Mouse (Mus musculus) brain, adult 2 months (tissue): ENCODE results near the gene Ica1l.
"Not testable (repeated sequence)": the region's sequence is repeated elsewhere in the genome, so short reads cannot be mapped to it uniquely, and the experiment has no call there.

Experiments used
- DNase-seq: peaks from one replicate; pipeline ENCODE4 v3.0.0; 2011; ENCODE audit warnings: low read depth, low spot score

The Ica1l gene

DNA sequence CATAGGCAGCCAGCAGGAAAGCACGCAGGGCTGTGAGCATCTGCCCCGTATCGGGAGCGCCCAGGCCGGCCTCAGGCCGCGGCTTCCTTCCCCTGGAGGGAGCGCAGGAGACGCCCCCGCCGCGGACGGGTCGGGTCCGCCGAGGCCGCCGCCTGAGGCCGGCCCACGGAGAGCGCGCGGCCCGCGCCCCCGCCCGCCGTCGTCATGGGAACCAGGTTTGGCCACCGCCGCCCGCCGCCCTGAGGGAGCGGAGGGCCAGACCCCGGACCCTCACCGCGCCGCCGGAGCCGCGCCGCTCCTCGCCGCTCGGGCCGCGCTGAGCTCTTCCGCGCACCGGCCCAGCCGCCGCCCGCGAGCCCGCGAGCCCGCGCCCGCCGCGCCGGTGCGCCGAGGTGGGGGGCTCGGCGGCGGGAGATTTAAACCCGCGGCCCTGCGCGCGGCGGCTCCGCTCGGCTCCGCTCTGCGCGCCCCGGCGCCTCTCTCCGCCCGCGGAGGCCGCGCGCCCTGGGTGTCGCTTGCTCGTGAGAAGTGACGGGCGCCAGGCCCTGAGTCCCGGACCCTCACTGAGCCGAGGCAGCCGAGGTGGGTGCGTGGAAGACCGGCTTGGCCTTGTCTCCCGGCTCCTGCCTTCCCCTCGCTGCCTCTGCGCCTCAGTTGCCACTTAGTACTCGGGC, at the start of gene Ica1l:
Ica1l (minus strand) TSS at position 389 of the 674 bp plus-strand sequence.
- peak; percentile 61 for DNase-seq

DNA sequence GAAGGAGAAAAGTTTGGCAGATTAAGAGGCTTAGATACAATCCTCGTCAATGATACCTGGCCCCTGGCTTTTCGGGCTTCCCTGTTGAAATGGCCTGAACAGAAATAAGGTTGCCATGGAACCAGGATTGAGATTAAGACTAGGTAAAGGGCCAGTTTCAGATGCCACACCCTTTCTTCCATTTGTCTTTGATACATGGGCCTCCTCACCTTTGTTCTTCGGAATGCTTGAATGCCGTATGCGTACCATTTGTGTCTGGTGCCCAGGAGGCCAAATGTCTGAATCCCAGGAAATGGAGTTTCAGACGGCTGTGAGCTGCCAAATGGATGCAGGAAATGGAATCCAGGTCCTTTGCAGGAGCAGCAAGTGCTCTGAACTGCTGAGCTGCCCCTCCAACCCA, 33.4 kb upstream of the Ica1l start:
- no peak for DNase-seq

DNA sequence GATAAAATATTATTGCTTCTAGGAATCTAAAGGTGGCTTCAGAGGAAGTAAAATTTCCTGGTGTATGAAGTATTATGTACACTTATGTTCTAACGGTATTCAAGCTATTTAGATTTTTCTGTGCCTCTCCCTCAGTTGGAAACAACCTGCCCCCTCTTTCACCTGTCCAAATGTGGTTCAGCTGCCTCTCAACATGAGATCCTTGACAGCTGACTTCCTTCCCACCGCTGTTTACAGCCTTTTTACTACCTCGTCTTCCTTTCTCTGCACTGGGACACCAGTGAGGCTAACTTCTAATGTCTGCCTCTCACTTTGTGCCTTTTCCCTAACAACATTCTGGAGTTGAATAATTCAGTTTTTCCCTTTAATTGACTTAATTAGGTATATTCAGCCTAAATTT, 32.6 kb upstream of the Ica1l start:
- DNase-seq: no peak

DNA sequence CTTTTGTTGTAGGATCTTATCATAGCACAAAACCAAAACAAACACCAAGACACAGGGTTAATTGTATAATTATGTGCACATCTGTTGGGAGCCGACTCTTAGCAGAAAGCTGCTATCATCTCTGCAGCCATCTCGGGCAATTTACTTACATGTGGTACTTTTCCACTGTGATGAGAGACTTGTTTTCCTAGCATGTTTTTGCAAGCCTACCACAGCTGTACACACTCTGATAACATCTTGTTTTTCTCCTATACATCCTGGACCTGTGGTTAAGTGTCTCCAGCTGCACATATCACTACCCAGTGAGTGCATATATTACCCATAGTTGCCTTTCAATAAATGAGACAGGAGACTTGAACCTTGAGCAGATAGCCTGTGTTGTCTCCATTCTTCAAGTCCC, 32.0 kb upstream of the Ica1l start:
- DNase-seq: no peak

DNA sequence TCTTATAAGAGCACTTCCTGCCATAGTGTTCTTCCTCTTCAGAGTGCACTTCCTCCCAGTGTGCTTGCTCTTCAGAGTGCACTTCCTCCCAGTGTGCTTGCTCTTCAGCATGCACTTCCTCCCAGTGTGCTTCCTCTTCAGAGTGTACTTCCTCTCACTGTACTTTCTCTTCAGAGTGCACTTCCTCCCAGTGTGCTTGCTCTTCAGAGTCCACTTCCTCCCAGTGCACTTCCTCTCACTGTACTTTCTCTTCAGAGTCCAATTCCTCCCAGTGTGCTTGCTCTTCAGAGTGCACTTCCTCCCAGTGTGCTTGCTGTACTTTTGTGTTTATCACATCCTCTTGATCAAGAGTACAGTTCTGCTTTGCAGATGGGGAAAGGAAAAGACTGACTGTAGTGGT, 27.7 kb upstream of the Ica1l start:
- DNase-seq: not testable (repeated sequence)

DNA sequence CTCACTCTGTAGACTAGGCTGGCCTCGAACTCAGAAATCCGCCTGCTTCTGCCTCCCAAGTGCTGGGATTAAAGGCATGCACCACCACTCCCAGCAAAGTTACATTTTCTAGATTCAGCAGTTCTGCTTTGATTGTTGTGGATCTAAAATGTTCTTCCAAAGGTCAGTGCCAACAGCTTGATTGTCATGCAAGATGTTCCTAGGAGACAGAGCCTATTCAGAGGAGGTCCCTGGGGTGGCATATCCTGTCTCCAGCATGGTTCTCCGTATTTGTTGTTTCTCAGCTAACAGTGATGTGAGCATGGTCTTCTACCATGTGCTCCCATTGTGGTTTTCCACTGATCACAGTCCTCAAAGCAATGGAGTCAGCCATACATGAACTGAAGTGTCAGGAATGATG, 13.3 kb upstream of the Ica1l start:
- no peak for DNase-seq

DNA sequence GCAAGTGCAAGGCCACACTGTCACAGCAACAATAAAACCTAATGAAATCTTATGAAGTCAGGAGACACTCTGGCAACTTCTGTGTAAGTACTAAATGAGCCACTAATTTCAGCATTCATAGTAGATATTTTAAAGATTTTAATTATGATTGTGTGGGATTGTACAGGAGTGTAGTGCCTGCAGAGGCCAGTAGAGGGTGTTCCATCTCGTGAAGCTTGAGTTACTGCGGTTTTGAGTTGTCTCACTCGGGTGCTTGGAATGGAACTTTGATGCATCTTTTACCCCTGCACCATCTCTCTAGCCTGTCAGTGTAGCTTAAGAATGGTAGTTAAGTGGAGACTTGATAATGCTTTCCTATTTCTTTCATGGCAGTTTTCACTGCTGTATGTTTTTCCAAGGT, 11.7 kb upstream of the Ica1l start:
- DNase-seq: no peak

DNA sequence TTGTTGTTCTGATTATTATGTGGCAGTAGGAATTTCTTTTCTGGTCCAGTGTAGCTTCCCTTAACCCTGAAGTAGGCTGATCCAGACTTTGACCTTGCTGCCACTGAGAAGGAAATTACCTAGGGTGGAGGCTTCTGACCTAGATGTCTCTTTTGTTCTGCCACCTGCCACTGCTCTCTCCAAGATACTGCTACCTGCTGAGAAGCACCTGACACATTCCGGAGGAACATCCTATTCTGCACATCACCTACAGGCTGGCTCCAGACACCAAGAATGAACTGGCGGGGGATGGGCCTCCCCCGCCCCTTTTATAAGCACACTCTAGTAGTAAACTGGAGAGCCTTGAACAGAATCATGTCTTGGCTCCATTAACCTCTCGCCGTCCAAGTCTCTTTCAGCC, 4.5 kb upstream of the Ica1l start:
- DNase-seq: not testable (repeated sequence)

DNA sequence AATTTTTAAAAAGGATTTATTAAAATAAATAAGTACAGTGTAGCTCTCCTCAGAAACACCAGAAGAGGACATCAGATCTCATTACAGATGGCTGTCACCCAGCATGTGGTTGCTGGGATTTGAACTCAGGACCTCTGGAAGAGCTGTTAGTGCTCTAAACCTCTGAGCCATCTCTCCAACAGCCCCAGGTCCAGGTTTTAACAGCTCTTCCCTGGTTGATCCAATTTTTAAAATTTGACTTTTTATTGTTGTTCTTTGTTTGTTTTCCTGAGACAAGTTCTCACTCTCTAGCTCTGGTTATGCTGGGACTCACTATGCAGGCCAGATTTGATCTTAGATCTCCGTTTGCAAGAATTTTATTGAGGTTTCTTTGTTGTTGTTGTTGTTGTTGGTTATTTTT, 1.6 kb upstream of the Ica1l start:
- no peak for DNase-seq

DNA sequence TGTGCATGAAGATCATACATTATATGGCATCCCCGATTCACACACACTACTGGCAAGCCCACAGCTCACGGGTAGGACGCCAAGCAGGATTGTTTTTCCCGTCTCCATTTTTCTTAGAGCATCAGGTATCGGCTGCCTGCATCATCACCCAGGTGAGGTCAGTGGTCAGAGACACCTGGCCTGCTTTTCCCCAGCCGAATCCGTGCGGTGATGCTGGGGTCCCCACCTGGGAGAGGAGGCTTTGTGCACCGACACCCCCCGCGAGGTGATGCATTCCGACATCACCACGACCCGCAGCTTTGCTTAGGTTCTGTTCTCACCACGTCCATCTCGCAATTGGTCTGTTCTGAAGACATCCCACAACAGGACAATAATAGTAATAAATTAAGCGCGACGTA, 587 bp downstream of the Ica1l start:
- peak; percentile 30 for DNase-seq

DNA sequence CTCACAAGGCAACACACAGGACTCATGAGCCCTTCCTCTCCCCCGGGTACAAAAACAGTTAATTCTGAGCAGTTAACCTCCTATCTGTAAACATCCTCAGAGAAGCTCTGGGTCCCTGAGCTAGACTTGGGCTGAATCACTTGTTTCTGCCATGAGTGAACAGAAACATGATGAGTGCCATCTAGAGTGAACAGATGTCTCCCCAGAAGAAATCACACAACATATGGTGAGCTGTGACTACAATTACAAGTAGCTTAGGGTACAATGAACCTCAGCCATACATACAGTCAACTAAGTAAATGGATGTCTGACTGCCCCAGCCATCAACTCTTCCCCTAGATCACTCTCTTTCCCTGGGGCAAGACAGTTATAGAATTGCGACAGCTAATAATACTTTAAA, 7.9 kb downstream of the Ica1l start:
- peak; percentile 84 for DNase-seq

DNA sequence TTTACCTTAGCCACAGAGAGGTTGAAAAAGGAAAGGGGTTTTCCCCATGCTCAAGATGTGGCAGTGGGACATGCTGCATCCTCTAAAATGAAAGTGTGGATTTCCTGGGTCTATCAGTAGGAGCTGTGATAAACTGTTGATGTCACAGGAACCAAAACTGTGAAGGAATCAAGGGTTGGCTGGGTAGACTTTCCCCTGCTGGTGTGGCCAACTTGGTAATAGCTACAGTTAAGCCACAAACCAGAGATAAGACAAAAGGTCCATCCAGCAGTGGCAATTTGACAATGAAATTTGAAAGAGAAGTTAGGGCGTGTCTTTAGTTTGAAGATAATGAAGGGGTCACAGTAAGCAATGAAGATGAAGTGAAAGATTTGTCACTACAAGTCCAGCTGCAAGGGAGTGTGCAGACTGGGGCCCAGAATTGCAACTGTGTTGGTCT, 25.9 kb downstream of the Ica1l start:
- no peak for DNase-seq

DNA sequence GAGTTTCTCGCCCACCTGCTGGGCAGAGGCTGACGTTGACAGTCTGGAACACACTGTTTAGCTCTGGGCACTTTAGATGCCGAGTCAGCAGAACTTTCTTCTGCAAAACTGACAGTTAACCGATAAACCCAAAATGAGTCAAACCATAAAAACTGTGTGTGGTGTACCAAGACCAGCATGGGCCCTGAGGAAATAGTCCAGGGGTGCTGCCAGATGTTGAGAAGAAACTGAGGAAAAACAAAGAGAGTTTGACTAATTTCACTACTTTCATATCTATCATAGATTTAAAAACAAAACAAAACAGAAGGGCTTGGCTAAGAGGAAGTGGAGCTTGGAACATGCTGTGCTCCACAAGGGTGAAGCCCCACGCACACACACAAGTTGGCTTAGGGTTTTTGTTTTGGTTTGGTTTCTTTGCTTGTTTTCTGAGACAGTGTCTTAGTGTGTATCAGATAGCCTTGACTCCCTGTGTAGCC, 26.8 kb downstream of the Ica1l start:
- DNase-seq: no peak

DNA sequence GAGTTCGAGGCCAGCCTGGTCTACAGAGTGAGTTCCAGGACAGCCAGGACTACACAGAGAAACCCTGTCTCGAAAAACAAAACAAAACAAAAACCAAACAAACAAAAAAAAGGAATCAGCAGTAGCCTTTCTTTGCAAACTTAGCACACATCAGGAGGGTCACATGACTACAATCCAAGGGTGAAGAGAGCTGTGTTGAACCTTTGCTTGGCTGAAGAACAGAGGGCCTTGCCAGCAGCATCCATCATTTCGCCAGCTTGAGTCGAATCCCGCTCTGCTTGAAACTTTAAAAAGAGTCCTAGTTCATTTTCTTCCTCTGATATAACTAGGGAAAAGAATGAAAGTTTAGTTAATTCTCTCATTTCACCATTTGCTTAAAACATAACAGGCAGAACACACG, 27.5 kb downstream of the Ica1l start:
- DNase-seq: no peak

DNA sequence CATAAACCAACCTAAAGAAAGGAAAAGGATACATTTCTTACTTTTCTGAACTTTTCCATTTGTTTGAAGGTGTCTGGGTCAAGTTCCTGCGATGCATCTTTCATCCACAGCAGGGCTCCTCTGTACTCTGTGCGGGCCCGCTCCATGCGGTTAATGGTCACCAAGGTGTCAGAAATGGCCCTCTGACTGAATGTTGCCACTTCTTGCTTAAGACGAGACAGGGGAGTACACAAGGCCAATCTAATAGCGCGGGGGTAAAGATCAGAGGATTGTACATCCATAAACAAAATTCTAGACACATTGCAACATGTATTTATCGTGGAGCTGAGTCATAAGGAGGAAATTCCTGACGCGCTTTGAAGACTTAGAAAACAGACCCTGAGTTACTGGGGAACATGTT, 29.2 kb downstream of the Ica1l start:
- no peak for DNase-seq

DNA sequence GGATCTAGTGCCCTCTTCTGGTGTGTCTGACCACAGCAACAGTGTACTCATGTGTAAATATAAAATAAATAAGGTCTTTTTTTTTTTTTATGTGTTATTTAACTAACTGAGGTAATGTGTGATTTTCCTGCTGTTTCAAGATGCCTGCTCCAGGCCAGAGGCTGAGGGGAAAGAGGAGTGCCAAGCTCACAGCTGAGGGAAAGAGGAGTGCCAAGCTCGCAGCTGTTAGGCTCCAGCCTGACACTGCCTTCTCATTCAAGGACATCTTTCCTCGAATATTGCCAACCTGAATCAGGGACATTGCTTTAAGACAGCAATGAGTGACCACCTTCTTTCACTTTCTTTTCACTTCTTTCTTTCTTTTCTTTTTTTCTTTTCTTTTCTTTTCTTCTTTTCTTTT, 34.2 kb downstream of the Ica1l start:
- DNase-seq: no peak

DNA sequence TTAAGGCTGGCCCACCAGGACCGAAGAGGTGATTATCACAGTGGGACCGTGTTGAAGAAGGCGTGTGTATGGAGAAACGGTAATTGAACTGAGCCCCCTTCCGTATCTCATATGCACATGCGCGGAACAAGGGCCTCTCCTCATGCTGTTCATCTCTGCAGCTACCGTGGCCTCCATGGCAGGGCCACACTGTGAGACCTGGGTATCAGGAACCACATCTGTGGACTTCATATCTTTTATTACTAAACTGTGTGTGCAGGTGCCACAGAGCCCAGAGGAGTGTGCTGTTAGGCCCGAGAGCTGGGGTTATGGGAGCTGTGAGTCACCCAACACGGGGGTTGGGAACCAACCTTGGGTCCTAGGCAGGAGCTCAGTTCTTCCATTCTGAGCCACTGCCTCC, 35.6 kb downstream of the Ica1l start:
- DNase-seq: no peak

DNA sequence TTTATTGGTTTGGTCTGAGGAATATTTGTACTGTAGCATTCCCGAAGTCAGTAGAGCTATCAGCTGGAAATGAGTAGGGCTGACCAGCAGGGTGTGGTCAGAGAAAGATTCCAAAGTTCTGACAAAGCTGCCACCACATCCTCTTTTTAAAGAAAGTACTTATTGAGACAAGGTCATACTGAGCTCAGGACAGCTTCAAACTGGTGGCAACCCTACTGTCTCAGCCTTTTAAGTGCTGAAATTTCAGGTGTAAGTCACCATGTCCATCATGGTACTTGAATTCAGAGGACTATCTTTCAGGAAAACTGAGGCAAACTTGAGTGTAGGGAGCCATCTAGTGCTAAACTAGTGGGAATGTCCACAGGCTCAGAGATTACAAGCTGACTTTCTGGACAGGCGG, 42.7 kb downstream of the Ica1l start:
- DNase-seq: peak; percentile 64

DNA sequence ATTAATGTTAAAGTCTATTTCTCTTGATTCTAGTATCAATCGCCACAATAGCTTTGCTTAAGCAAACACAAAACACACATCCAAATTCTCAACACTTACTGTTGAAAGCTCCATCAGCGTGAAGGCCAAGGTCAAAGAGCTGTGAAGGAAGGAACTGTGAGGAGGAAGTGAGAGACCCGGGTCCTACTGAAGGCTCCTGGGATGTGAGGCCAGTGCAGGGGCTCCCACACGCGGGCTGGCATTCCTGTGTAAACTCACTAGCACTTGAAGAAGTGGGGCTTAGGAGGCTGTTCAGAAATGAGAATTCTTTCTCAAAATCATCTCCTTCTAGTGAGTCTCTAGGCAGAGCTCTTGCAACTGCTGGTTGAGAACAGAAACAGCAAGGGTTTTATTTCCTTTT, 45.6 kb downstream of the Ica1l start:
- DNase-seq: no peak

DNA sequence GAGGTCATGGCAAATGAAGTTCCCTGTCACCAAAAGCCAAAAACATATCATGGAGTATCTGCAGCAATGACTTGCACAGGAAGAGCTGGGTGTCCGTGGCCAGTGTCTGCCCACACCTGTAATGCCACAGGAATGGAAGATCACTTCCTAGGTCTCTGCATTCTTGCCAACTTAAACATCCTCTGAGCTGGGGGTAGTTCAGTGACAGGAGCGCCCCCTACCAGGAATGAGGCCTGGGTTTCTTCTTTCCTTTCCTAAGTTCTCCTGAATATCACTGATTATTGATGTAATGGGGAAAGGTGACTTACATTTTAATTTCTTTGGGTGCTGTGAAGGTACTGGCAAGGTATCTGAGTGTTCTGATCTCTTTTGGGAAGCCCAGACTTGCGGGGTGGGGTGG, 47.3 kb downstream of the Ica1l start:
- no peak for DNase-seq

DNA sequence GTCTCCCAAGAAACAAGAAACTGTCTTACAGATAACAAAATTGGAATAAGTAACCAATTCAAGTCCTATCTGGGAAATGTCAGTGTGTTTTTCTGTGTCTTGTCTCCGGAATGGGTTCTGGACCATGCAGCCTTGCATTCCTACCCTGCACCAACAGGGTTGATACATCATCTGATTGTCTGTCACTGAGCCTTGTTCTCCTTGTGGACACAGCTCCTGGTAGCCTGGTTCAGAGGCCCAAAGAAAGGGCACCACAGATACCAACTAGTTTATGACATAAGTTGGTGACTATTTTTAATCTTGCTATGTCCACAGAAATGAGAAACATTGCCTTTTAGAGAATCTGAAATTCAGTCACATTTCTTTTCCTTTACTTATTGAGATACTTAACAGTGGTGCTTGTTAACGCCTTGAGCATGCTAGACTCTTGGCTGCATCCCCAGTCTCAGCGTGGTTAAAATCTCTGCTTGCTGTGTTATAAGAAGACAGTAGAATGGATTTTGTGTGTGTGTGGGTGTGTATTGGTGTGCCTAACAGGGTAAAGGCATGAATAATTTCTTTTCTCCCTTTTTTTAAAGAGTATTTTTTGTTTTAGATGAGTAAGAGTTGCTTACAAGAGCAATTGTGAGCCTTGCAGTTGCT, 55.5 kb downstream of the Ica1l start:
- peak; percentile 90 for DNase-seq

DNA sequence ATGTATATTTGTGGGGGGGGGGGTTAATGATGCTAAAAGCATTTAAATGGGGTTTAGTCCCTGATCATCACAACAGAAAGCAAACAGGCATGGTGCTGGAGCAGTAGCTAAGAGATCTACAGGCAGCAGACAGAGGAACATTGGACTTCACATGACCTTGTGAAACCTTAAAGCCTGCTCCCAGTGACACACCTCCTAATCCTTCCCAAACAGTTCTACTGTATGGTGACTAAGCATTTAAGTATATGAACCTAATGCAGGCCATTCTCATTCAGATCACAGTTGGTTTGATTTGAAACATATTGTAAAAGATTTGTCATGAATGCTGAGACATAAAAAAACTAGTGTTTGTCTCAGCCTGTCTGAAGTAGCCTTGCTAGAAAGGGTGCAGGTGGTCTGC, 56.4 kb downstream of the Ica1l start:
- no peak for DNase-seq

DNA sequence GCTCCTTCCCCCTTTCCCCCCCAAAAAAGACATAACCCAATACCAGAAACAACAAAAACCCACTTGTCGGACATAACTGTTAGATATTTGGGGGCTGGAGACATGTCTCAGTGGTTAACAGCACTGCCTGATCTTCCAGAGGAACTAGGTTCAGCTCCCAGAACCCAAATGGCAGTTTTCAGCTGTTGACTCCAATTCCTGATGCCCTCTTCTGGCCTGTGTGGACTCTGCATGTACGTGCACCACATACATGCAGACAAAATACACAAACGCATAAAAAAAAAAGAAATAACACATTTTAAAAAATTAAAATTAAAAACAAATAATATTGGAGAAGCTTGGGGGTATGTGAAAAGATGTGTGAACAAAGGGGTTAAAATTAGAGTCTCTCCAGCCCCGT, 75.7 kb downstream of the Ica1l start:
- peak; percentile 58 for DNase-seq
